Mouse (Mus musculus) cerebellum, postnatal 14 days (tissue): ENCODE data around the gene Tmem189.
"Not testable (repeated sequence)": the region's sequence is repeated elsewhere in the genome, so short reads cannot be mapped to it uniquely, and the experiment has no call there.

Experiments
- DNase-seq, 2 experiments: peaks; one replicate each; pipeline ENCODE4 v3.0.0; 2021; ENCODE audit warnings: mixed read lengths in 2 of 2

Gene Tmem189

DNA sequence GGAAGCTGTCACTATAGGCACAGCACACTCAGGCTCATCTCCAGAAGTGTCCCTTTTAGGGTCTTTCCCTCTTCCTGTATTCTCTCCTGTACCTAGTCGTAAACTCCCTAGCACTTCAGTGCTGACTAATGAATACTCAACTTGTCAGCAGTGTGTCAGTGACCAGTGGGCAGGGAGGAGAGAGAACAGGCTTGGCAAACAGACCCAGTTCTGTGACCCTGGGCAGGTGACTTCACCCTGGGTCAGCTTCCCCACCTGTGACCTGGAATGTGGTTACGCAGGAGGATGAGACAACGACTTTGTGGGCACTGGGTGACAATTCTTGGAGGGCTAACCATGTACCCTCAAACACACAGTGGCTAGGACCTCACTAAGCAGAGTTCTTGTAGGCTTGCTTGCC, 72.6 kb downstream of the Tmem189 start:
- DNase-seq: no peak

DNA sequence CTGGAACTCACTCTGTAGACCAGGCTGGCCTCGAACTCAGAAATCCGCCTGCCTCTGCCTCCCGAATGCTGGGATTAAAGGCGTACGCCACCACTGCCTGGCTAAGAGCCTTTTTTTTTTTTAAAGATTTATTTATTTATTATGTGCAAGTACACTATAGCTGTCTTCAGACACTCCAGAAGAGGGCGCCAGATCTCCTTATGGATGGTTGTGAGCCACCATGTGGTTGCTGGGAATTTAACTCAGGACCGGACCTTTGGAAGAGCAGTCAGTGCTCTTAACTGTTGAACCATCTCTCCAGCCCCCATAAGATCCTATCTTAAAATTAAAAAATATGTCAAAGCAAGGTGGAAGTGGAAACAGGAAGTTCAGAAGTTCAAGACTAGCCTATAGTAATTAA, 76.3 kb downstream of the Tmem189 start:
- not testable (repeated sequence) for DNase-seq

DNA sequence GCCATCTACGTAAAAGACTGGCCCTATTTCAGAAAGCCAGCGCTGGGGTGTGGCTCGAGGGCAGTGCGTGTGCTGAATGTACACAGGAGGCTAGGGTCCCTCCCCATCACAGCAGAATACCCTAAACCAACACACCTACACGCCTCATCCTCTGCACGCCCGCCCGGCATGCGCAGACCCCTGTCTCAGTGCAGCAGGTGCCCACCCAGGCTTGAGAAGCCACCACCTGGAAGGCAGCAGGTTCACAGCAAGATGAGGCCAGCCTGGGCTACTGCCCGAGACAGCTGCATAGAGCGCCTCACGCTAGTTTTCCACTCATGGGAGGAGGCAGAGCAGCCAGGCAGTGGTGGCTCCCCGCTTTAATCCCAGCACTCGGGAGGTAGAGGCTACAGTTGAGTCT, 77.5 kb downstream of the Tmem189 start:
- DNase-seq: no peak

DNA sequence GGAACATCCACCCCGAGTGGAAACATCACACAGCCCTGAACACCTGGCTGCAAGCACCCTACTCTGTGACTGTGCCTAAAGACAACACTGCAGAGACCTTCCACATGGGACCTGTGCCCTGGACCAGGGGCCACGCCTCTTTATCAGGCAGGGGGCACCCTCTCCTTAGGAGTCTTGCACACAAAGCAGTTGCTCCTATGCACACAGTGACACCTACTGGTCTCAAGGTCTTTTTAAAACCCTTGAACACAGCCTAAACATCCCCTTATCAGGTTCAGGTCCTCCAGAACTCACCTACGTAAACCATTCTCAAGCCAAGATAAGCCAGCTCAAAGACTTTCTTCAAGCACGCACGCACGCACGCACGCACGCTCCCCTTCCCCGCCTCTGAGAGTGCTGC, 78.3 kb downstream of the Tmem189 start:
- DNase-seq: no peak

DNA sequence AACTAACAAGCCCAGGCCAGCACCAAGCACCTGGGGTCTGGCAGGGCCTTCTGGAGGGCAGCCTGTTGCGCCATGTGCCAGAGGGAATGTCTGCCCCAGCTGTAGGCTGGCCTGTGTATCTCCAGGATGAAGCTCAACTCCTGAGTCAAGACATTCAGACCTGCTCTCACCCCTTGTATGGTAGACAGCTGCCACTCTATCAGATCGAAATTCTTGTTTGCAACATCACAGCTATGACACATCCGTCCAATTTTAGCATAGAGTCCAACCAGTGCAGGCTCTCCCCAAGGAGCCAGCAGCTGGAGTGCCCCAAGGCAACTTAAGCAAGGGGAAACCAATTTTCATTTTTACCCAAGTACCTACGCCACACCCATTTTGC, 82.9 kb downstream of the Tmem189 start:
- no peak for DNase-seq

DNA sequence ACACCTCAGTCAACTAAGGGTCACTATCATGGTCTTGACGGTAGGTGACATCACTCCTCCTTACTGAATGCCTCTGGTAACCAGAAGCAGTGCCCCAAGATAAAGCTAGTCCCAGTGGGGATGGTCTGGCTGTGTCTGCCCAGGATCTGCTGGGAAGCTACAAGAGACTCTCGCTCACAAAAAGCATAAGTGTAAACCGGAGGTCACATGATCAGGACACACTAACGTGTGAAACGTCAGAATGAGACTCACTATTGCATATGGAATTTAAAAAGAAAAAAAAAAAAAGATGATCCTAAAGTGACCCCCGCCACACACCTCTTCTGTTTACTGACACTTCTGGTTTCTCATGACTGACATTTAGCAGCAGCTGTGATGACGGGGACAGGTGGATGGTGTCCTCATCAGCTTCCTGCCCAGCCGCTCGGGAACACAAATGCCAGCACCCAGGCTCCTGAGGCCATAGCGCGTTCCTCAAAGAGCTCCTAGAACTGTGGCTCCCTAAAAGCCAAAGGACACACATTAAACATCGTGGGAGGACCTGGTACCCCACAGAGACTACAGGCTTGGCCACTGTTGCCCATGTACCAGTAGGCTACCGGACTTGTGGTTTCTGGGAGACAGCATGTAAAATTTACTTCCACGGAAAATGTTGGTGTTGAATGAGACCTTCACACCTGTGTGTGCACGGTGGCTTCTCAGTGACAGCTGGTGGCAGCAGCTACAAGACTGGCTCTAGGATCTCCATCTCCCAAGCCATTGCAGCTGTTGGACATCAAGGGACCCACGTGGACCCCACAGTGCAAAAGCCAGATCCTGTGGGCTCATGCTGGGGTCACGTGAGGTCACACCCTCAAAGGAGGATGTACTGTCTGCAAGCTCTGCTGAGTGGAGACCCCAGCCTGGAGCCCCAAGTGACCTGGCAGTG, 83.5 kb downstream of the Tmem189 start:
- no peak for DNase-seq

DNA sequence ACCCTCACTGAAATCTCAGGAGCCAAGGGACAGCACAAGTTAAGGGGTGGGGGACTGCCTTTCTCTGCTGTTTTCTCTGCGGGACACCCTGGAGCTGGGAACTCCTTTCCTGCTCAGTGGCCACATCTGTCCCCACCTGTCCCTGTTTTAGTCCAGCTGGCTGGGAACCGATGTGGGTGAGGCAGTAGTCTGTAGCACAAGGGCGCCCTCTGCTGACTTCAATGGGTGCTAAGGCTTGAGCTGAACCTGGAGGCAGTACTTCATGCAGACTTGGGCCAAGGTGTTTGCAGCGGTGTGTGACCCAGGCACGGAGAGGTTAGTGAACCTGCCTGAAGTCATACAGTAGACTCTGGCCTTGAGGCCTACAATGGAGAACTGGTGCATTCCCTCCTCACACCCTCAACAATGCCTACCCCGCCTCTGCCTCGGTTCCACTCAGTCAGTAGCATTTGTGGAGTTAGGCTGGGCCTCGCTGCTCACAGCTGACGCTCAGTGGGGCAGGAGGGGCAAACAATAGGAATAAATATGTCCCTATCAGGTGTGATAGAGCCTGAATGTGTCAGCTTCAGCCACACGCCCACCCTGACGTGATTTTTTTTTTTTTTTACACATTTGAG, 84.3 kb downstream of the Tmem189 start:
- DNase-seq: peak; percentile 88 to 95

DNA sequence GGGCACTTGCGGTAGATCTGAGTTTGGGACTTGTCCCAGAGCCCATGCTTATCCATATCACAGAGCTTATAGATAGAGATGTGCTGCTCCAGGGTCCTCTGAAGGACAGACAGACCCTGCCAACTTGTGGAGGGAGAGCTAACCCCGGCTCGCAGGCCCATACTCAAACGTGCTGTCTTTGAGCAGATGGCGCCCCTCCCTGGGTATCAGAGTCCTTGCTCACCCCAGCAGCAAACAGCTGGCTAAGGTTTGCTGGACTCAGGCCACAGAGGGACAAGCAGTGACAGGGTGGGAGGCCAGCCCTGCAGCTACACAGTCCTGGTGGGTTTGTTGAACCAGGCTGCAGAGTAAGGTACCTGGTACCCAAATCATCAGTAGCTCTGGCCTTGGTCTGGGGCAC, 86.6 kb downstream of the Tmem189 start:
- no peak for DNase-seq

DNA sequence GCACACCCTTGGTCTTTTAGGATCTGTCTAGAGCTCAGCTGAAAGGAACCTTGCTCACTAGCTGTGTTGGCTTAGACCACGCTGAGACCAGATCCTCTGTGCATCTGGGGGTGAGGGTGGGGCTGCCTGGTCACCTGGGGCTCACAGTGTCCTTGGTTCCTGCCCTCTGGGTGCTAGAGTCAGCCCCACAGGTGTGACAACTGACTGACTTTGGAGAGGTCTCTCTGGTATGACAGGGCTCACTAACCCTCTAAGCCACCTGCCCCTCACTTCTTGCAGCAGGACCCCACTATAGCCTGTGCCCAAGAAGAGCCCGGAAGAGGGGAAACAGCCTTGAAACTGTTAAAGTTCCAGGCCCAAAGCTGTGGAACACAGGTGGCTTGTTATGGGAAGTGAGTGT, 87.3 kb downstream of the Tmem189 start:
- no peak for DNase-seq

DNA sequence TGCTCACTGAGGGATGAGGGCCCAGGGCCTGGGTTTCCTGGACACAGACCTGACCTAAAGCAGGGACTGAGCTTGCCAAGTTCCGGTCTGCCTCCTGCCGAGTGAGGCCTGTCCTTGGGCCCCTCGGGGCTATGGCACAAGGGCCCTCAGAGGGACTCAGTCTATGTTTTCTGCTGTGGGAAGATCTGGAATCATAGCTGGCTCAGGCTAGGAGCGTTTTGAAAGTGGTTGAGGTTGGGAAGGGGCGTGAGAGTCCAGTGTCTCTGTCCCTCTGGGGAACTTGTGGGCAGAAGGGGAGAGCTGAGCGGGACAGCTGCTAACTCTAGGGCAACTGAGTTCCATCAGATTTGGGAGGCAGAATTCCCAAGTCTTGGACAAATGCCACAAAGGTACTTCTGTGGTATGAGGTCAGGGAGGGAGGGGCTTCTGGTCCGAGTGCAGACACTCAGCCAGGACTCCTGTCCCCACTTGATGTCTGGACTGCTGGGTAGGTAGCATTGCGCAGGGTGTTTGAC, 89.1 kb downstream of the Tmem189 start:
- DNase-seq: no peak

DNA sequence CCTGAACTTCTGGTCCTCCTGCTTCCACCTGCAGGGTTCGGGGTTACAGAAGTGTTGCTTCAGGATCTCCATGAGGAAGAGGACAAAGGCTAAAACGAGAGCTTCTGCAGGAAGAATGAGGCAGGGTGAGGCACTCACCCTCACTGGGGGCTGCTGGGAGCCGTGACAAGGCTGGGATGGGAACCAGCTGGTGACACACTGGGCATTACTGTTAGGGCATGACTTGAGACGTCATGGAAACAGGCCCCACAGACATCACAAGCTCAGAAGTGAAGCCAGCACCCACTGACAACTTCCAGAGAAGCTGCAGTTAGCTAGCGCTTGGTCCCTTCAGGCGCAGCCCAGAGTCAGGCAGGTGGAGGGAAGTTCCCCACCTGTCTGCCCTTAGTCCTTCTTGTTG, 89.7 kb downstream of the Tmem189 start:
- DNase-seq: no peak

DNA sequence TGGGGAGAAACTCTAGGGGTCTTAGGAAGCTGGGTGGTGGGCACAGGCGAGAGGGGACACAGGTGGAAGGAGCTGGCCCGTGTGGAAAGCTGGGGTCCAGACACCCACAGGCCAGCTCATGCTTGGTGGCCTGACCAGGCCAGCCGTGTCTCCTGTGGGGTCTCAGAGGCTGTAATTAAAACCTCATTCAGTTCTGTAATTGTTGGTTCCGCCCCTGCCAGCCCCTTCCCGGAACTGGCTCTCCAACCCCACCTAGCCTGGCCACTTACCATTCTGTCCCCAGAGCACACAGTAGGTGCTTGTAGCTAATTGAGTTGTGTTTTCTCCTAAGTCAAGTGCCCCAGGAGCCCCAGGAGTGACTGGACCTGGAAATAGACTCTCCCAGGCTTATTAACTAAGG, 90.4 kb downstream of the Tmem189 start:
- DNase-seq: no peak

DNA sequence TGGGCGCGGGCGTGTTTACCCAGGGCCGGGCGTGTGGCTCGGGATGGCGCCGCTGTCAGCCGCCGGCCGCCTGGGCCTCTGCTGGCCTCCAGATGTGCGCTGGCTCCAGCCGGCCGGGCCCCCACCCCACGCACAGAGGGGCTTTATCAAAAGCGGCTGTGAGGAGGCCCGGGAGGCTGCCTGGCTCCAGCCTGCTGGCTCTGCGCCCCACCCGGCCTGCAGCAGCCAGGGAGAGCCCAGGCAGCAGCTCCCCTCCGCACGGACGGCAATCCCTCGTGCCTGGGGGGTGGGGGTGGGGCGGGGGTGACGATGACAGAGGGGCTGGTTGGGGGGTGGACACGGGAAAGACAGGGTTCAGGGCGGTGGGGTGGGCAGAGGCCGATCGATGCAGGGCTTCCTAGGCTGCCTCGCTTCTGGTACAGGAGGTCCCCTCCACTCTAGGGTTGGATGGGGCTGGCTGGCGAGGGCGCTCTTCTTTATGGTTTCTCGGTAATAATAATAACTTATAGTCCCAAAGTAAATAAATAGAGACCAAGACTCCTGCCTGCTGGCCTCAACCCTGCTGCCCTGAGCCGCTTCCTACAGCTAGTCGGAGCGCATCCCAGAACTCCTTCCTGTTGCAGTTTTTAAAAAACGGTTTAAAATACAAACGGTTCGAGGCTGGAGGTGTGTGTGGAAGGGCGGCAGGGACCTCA, 92.0 kb downstream of the Tmem189 start:
- DNase-seq: no peak

DNA sequence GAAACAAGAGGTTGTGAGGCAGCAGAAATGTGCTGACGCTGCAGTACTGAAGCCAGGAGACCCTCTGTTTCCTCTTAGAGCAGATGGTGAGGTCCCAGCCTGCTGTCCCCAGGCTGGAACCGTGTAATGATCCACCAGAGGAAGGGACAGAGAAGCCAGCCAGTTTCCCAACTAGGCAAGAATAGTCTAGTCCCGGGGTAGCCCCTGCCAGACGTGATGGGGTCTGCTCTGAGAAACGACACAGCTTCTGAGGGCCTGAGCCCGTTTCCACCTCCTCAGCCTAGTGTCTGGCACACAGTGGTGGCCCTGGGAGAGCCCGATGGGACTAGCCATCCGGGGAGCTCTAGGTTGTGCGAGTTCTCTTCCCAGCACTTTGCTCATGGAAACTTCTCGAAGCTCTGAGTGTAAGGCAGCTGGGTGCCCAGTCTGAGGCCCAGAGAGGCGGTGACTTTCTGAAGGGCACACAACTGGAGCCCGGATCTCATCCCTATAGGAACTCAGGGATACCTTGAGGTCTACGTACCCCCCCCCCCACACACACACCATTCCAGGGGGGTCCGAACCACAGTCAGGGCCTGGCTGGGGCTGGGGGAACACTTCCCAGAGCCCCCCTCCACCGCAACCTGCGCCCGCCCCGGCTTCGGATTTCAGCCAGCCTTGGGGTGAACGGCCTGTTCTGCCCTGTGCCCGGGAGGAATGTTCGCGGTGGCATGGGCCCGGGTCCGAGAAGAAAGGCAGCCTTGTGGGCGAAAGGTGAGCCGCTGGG, 92.7 kb downstream of the Tmem189 start:
- DNase-seq: peak in 1 of 2 experiments; percentile 41

DNA sequence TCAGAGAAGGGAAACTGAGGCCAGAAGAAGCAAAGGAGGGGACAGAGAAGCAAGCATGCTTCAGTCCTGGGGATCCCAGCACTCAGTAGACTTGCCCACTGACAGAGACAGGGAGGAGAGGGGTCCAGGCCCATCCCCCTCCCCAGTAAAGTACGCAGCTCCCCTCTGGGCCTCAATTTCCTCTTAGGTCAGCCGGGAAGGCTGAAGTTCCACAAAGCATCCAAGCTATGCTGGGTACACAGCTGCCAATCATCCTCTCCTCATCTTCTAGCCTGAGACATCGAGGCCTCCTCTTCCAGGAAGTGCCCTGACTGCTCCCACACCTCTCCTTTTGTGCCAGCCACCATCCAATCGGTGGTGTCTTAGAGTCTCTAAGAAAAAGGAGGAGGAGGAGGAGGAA, 93.4 kb downstream of the Tmem189 start:
- no peak for DNase-seq

DNA sequence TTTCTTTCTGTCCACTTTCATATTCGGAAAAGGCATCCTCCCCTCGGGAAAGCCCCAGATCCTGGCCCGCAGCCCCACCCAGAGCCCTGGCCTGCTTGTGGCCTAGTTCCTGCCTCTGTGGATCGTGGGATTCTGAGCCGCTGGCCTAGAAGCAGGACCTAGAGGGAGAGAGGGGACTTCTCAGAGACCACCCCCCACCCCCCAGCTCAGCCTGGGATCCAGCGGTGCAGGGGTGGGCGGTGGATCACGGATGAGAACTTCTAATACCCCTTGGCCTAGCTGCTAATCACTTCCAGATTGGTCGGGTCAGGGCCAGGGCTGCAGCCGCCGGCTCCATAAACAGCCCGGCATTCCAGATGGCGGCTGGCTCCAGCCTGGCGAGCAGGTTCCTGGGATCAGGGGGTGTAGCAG, 93.9 kb downstream of the Tmem189 start:
- DNase-seq: peak; percentile 50 to 58

DNA sequence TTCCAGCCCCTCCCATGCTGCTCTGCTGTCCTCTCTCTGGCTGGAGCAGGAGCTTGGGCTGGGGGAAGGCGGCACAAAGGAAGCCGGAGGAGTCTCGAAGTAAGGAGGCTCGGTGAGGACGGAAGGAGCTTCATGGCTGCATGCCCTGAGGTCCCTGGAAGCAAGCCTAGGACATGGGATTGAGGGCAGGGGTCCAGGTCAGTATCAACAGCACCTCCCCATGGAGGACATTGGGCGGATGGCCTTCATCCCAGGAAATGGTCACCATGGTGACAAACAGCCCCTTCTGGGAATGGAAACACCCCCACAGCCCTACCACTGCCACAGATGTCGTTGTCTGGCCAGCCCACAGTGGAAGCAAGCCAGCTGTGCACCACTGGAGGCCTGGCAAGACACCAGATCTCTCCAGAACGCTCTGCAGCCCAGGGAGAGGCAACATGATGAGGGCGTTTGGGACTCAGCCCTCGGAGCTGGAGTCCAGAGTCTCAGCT, 95.1 kb downstream of the Tmem189 start:
- DNase-seq: peak; percentile 56 to 78

DNA sequence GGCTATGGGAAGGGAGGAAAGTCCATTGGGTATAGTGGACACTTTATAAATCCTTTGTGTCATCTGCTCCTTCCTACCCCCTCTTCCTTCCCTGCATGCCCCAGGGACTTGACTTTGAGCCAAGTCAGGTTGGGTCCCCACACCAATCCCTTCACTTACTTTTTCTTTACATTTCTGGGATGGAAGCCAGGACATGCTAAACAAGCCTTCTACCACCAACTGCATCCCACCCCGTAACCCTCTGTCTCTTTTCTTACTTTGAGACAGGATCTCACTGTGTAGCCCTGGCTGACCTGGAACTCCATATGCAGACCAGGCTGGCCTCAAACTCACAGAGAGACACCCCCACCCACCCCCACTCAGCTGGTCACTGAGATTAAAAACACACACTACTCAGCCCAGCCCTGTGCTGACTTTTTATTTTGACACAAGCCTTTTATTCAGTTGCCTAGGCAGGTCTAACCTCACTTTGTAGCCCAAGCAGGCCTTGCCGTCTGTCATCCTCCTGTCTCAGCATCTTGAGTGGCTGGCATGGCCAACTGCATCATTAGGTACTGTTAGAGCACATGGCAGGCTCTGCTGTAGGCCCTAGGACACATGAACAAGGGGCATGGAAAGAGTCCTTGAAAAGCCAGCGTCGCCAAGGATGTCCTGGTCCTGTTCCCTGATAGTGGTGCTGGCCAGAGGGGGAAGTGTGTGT, 95.9 kb downstream of the Tmem189 start:
- no peak for DNase-seq
